Mouse (Mus musculus) cerebellum, adult 11 months (tissue): ENCODE measurements around the gene Klk1b27.
"Not testable (repeated sequence)": the region's sequence is repeated elsewhere in the genome, so short reads cannot be mapped to it uniquely, and the experiment has no call there.

Experiments
- DNase-seq: peaks from one replicate; pipeline ENCODE4 v3.0.0; 2022

The Klk1b27 gene

GRCm38 (mm10) chr7:44051990-44052389, at the start of gene Klk1b27:
Klk1b27 (plus strand) TSS chr7:44052290.
- not testable (repeated sequence) for DNase-seq

GRCm38 (mm10) chr7:44004847-44005246, 47.2 kb upstream of the Klk1b27 start:
- DNase-seq = no peak

- DNase-seq = not testable (repeated sequence)
Observed at GRCm38 (mm10) chr7:44011868-44012267, 40.2 kb upstream of the Klk1b27 start, which contains the start of gene Klk1b26. Klk1b26 (plus strand) TSS chr7:44012168.

- DNase-seq = not testable (repeated sequence)
Observed at GRCm38 (mm10) chr7:44014666-44015065, 37.4 kb upstream of the Klk1b27 start.

GRCm38 (mm10) chr7:44015071-44015470, 37.0 kb upstream of the Klk1b27 start:
- no peak for DNase-seq

- no peak for DNase-seq
Observed at GRCm38 (mm10) chr7:44072117-44072516, 20.0 kb downstream of the Klk1b27 start.

- DNase-seq = no peak
Observed at GRCm38 (mm10) chr7:44077703-44078102, 25.6 kb downstream of the Klk1b27 start.

GRCm38 (mm10) chr7:44096111-44096510, 44.0 kb downstream of the Klk1b27 start:
- DNase-seq = no peak

GRCm38 (mm10) chr7:44102028-44102427, 49.9 kb downstream of the Klk1b27 start, which contains the start of gene Klk1b21:
Klk1b21 (plus strand) TSS chr7:44102328.
- DNase-seq = not testable (repeated sequence)
